19 mouse cellular contexts compared by ENCODE assay signal in the genomic region with DNA sequence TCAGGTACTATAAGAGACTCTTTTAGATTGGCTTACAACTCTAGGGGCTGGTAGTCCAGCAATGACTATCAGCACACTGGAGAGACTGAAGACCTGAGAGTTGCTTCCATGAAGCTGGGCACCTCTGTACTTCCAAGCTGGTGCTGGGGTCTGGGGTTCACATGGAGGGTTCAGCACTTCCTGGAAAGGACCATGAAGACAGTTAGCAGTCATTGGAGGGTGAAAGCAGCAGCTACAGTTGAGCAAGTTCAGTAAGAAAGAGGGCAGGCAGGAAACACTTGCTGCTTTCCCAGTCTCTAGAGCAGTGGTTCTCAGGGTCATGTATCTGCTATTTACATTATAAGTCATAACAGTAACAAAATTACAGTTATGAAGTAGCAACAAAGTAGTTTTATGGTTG.
"Had no signal": no experiment of that assay in that cellular context is flagged by ENCODE, and none has a peak within 500 bp of the region (broad histone marks: within the 10 kb centered on the region; RNA-seq: fewer than 3 reads in every experiment).

No protein-coding gene starts in this region.

- H3K9me3 ChIP-seq: limb, embryonic 12.5 days; limb, embryonic 15.5 days; megakaryocyte, embryonic 14.5 days; midbrain, embryonic 10.5 days; midbrain, embryonic 13.5 days had no signal

- H3K4me1 ChIP-seq: limb, embryonic 12.5 days; limb, embryonic 15.5 days; midbrain, embryonic 10.5 days; midbrain, embryonic 13.5 days had no signal

- H3K27me3 ChIP-seq: limb, embryonic 12.5 days; limb, embryonic 15.5 days; megakaryocyte, embryonic 14.5 days; midbrain, embryonic 13.5 days had no signal

- H3K36me3 ChIP-seq: limb, embryonic 12.5 days; limb, embryonic 15.5 days; midbrain, embryonic 10.5 days; midbrain, embryonic 13.5 days had no signal

- H3K27ac ChIP-seq: limb, embryonic 12.5 days; limb, embryonic 15.5 days; liver, embryonic 14.5 days; midbrain, embryonic 10.5 days; midbrain, embryonic 13.5 days; stomach, postnatal 0 days had no signal

- H3K4me3 ChIP-seq: limb, embryonic 12.5 days; limb, embryonic 15.5 days; megakaryocyte, embryonic 14.5 days; midbrain, embryonic 10.5 days; midbrain, embryonic 13.5 days had no signal

- DNase-seq: kidney, adult 18-20 months; kidney, adult 9 months; kidney, postnatal 14 days; kidney, postnatal 4 days; left cerebral cortex, postnatal 4 days; liver, postnatal 0 days; lung, embryonic 14.5 days; lung, postnatal 10 days; lung, postnatal 36 days; right cerebral cortex, adult 18-20 months; right cerebral cortex, postnatal 14 days had no signal

- ATAC-seq: intestine, embryonic 16.5 days; liver, postnatal 0 days; midbrain, embryonic 13.5 days had no signal
